Mouse (Mus musculus) limb, embryonic 10.5 days (tissue): ENCODE data around the gene Ankmy1. TPM values are rescaled to one million over a fixed set of nuclear protein-coding genes. Genes with fewer than 3 reads are reported as not detected.

Experiments used
- DNase-seq: peaks from one replicate; pipeline ENCODE4 v3.0.0-alpha.2; 2017; ENCODE audit warnings: low spot score
- H3K27ac ChIP-seq: fragments of 300-500 bp; sonication (generic); 2 replicates; pipeline ENCODE4 v1.5.1; 2016; ENCODE audit warnings: mild to moderate bottlenecking
- H3K27me3 ChIP-seq: fragments of 300-500 bp; sonication (generic); 2 replicates; pipeline ENCODE4 v1.6.1; 2016; ENCODE audit warnings: low read depth, mild to moderate bottlenecking; ENCODE audit not compliant: poor library complexity, severe bottlenecking
- H3K36me3 ChIP-seq: fragments of 300-500 bp; sonication (generic); 2 replicates; pipeline ENCODE4 v1.6.1; 2016; ENCODE audit warnings: mild to moderate bottlenecking, moderate library complexity
- H3K4me1 ChIP-seq: fragments of 300-500 bp; sonication (generic); 2 replicates; pipeline ENCODE4 v1.6.1; 2016
- H3K4me3 ChIP-seq: fragments of 300-500 bp; sonication (generic); 2 replicates; pipeline ENCODE4 v1.5.1; 2016; ENCODE audit warnings: mild to moderate bottlenecking, moderate library complexity
- H3K9me3 ChIP-seq: fragments of 300-500 bp; sonication (generic); replicated peaks from 2 replicates; pipeline ENCODE4 v1.6.1; 2016; ENCODE audit warnings: mild to moderate bottlenecking
- WGBS: fragments of 180-500 bp; shearing (Covaris S2); methylation state at CpG from one replicate; pipeline ENCODE4 v1.1.7; 2016; 5-methylcytosine and 5-hydroxymethylcytosine counted together
- polyA plus RNA-seq: library from polyadenylated mRNA; unstranded; fragments of >200 nt; fragmentation: Nextera tagmentation; extraction: Ambion mirVana; gene quantifications from 2 replicates; pipeline ENCODE4 v1.2.1, GENCODE M21; 2016

The Ankmy1 gene
- polyA plus RNA-seq, 1 experiment from 2014 or later: 0.36 TPM

GRCm38 (mm10) chr1:92849491-92849890 lies 53.2 kb downstream of the Ankmy1 start:
- no peaks in the 10 kb centered on the region for H3K9me3 ChIP-seq
- peaks cover 70% of the 10 kb centered on the region for H3K36me3 ChIP-seq
- no peak for DNase-seq
- no peak overlapping the region; the same call in 1 of the 2 replicates for H3K27ac ChIP-seq
- H3K4me3 ChIP-seq: no peak overlapping the region
- peaks cover 7% of the 10 kb centered on the region; the same call in 1 of the 2 replicates for H3K27me3 ChIP-seq
- peaks cover 52% of the 10 kb centered on the region for H3K4me1 ChIP-seq
- 81% methylated on average over 2 of the region's 2 CpGs for WGBS

DNA sequence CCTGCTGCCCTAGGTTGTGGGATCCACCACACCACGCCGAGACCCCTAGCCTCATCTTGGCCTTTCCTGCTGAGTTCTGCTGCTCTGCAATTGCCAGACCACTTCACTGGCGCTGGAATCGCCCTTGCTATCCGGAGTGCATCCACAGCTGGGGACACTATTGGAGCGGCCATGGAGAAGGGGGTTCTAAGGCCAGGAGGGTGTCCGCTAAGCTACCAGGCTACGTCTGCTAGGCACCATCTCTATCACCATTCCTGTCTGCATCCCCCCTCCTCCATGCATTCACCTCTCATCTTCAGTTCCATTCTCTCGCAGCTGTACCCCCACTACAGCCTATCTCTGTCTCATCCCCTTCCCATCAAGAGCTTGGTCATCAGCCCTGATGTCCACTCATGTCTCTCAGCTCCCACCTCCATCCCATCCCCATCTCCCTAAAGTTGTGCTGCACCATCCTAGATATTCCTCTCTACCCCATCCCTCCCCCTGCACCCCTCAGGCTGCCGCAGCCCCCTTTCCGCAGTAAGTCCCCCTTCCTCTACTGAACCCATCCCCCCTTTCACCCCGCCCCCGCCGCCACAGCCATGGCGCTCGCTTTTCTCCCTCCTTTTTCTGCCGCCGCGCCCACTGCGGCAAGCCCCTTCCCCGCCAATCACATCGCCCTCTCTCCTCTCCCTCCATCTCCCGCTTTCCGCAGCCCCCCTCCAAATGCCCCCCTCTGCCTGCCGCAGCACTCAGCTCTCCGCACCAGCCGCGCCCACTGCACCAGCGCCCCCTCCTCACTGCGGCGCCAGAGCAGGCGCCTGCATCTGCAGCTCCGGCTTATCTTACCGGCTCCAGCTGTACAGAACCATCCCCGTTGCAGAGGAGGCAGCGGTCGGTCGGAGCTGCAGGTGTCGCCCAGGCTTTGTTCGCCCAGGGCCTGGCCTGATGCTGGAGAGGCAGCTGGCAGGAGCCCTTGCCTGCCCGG lies 54.5 kb downstream of the Ankmy1 start:
- peak overlapping the region; percentile 47 for H3K27ac ChIP-seq

DNA sequence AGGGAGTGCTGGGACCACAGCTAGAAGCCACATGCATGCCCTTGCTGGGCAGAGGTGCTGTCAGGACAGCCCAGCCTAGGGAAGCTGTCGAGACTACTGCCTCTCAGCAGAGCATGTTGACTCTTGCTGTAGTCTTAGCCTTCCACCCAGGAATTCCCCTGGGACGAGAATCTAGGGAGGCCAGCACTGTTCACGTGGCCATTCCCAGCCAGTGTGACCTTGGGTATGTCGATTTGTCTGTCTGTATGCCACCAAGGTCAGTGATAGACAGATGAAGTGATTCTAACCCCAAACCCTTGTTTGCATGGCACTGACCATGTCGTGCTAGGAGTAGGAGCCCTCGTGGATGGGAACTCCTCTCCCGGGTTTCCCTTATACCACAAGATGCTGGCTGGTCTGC lies 56.8 kb downstream of the Ankmy1 start:
- H3K4me3 ChIP-seq: no peak overlapping the region
- H3K27me3 ChIP-seq: peaks cover 7% of the 10 kb centered on the region; the same call in 1 of the 2 replicates
- H3K27ac ChIP-seq: no peak overlapping the region
- peaks cover 66% of the 10 kb centered on the region for H3K36me3 ChIP-seq
- no peaks in the 10 kb centered on the region for H3K9me3 ChIP-seq
- H3K4me1 ChIP-seq: peaks cover 61% of the 10 kb centered on the region
- DNase-seq: no peak
- WGBS: 81% methylated on average over 7 of the region's 7 CpGs

More for the DNA sequence above, 54.5 kb downstream of the Ankmy1 start:
- H3K9me3 ChIP-seq: no peaks in the 10 kb centered on the region
- peaks cover 61% of the 10 kb centered on the region for H3K4me1 ChIP-seq
- WGBS: 10% methylated on average over 41 of the region's 41 CpGs
- peaks cover 7% of the 10 kb centered on the region; the same call in 1 of the 2 replicates for H3K27me3 ChIP-seq
- H3K36me3 ChIP-seq: peaks cover 70% of the 10 kb centered on the region
- peak; percentile 57 for DNase-seq
- peak overlapping the region; percentile 36 for H3K4me3 ChIP-seq

GRCm38 (mm10) chr1:92841427-92841826 lies 61.3 kb downstream of the Ankmy1 start:
- peaks cover 81% of the 10 kb centered on the region for H3K36me3 ChIP-seq
- H3K4me1 ChIP-seq: peaks cover 26% of the 10 kb centered on the region
- 79% methylated on average over 3 of the region's 3 CpGs for WGBS
- no peak overlapping the region for H3K27ac ChIP-seq
- DNase-seq: no peak
- H3K9me3 ChIP-seq: no peaks in the 10 kb centered on the region
- H3K4me3 ChIP-seq: no peak overlapping the region
- no peaks in the 10 kb centered on the region for H3K27me3 ChIP-seq

DNA sequence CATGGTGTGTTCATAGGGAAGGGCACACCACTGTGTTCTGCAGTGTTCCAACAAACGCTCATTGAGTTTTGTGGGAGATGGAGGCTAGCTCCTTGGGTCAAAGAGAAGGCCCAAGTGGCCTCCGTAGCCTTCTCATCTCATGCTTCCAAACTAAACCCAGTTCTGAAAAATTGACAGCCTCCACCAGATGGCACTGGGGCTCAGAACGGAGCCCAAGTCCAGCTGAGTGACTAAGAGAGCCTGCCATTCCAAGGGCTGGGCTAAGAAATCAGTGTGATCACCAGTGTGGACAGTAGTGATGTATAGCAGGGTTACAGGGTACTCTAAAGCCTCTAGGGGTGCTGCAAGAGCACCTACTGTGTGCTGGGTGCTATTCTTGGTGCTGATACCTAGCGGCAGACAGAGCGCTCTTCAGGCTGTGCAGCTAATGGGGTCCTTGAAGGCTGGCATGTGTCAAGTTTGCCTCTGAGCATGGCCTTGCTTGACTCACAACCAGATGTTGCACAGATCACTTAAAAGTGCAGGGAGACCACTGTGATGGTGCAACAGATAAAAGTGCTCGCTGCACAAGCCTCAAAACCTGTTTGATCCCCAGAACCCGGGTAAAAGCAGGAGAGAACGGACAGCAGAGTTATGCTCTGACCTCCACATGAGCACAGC lies 62.3 kb downstream of the Ankmy1 start:
- WGBS: 84% methylated on average over 8 of the region's 8 CpGs
- Histone ChIP-seq H3K4me3 (no peak overlapping the region), H3K4me1 (peaks cover 20% of the 10 kb centered on the region), H3K9me3 (no peaks in the 10 kb centered on the region), H3K36me3 (peaks cover 85% of the 10 kb centered on the region), H3K27ac (no peak overlapping the region), H3K27me3 (no peaks in the 10 kb centered on the region)
- DNase-seq: no peak

DNA sequence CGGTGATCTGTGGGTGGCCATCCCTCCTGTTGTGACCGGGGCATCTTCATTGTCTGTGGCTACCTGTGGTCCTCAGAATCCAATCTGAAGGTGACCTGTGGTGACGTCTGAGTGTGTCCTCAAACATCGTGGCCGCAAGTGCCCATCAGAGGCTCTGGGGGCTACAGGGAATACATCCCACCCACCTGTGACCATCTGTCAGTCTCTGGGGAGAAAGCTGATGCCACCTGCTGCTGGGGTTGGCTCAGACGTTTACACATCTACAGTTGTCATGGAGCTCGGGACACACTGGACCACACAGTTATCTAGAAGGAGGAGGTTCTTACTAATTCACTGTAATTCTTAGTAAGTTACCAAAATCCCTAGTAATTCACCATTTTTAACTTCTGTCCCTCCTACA lies 63.5 kb downstream of the Ankmy1 start:
- 80% methylated on average over 7 of the region's 7 CpGs for WGBS

DNA sequence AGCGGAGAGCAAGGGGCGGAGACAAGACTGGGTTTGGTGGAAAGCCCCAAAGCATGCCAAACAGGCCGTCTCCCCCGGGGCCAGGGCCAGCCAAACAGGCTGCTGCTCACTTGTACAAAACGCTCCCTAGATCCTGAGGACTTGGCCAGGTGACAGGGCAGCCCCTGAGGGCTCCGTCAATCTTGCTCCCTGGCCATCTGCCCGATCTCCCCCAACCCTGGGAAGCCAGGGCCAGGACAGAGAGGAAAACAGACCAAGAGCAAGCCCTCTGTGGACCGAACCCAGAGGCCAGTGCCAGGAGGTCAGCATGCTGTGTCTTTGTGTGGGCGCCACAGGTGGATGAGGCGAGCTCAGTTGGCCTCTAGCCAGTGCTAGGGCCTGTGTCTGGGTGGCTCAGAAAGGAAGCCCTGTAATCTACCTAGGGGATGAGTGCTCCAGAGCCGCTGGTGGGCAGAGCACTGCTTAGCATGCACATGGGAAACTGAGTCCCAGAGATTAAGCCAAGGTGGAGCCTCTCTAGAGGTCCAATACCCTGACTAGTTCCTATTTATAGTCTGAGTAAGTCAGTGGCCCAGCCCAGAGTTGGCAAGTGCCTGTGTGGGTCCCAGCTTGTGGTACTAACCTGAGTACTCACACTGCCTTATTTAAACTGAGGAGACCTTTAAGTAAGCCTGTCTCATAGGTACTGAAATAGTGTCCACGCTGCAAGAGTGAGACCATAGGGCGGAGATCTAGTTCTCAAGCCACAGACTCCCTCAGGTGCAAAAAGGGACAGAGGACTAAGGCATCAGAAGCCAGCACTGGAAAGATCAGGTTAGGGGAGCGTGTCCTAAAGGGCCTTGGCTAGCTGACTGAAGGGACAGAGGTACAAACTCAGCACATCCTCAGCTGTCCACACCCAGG lies 64.5 kb downstream of the Ankmy1 start:
- H3K27ac ChIP-seq: no peak overlapping the region
- DNase-seq: no peak
- 86% methylated on average over 14 of the region's 14 CpGs for WGBS
- peaks cover 75% of the 10 kb centered on the region for H3K36me3 ChIP-seq
- no peaks in the 10 kb centered on the region for H3K9me3 ChIP-seq
- H3K4me1 ChIP-seq: peaks cover 20% of the 10 kb centered on the region
- H3K4me3 ChIP-seq: no peak overlapping the region
- no peaks in the 10 kb centered on the region for H3K27me3 ChIP-seq

More for the DNA sequence above, 63.5 kb downstream of the Ankmy1 start:
- peaks cover 85% of the 10 kb centered on the region for H3K36me3 ChIP-seq
- H3K4me1 ChIP-seq: peaks cover 16% of the 10 kb centered on the region
- no peaks in the 10 kb centered on the region for H3K27me3 ChIP-seq
- no peak overlapping the region for H3K4me3 ChIP-seq
- no peak overlapping the region for H3K27ac ChIP-seq
- no peaks in the 10 kb centered on the region for H3K9me3 ChIP-seq
- no peak for DNase-seq

- peaks cover 37% of the 10 kb centered on the region for H3K4me1 ChIP-seq
- 67% methylated on average over 7 of the region's 7 CpGs for WGBS
- peaks cover 10% of the 10 kb centered on the region for H3K27me3 ChIP-seq
- peak overlapping the region; percentile 87 for H3K4me3 ChIP-seq
- no peaks in the 10 kb centered on the region for H3K9me3 ChIP-seq
- peaks cover 47% of the 10 kb centered on the region for H3K36me3 ChIP-seq
- no peak overlapping the region for H3K27ac ChIP-seq
- DNase-seq: peak; percentile 89
Measured at GRCm38 (mm10) chr1:92833987-92834706, 68.6 kb downstream of the Ankmy1 start.

DNA sequence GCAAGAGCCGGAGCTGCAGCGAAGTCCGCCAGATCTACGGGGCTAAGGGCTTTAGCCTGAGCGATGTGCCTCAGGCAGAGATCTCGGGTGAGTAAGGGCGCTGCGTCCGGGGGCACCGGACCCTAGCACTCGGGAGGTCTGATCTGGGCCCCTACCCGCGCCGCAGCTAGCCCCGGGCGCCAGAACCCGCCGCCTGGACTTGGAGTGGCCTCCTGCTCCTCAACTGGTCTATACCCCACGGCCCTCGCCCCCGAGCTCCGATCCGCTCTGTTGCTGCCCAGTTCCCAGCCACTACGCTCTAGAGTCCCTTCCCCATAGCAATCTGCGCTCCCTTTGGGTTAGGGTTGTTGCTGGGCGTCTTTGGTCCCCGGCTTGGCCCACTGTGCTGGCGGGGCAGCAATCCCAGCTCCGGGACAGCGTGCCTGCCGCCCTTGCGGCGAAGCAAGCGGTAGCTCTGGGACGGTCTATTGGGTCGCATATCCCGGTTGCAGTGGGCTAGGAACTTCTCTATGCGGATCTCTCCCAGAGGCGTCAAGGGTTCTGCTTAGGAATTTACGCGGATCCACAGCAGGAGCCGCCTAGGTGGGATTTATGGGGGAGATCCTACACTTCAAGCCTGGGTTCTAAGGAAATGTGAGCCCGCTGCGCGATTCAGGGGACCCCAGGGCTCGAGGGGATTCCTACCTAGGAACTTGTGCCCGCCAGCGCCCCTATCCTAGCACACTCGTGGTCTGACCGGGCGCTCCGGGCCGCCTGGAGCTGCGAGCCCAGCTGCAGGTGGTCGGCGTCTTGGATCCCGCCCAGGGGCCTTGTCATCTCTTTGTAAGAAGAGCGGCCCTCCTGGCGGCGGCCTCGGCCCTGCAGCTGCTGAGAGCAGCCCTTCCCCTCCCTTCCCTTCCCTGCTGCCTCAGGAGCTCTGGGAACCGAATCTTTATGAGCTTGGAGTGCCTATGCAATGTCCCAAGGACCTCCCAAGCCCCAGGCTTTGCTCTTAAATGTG lies 70.4 kb downstream of the Ankmy1 start:
- H3K4me1 ChIP-seq: peaks cover 46% of the 10 kb centered on the region
- DNase-seq: peak; percentile 85

DNA sequence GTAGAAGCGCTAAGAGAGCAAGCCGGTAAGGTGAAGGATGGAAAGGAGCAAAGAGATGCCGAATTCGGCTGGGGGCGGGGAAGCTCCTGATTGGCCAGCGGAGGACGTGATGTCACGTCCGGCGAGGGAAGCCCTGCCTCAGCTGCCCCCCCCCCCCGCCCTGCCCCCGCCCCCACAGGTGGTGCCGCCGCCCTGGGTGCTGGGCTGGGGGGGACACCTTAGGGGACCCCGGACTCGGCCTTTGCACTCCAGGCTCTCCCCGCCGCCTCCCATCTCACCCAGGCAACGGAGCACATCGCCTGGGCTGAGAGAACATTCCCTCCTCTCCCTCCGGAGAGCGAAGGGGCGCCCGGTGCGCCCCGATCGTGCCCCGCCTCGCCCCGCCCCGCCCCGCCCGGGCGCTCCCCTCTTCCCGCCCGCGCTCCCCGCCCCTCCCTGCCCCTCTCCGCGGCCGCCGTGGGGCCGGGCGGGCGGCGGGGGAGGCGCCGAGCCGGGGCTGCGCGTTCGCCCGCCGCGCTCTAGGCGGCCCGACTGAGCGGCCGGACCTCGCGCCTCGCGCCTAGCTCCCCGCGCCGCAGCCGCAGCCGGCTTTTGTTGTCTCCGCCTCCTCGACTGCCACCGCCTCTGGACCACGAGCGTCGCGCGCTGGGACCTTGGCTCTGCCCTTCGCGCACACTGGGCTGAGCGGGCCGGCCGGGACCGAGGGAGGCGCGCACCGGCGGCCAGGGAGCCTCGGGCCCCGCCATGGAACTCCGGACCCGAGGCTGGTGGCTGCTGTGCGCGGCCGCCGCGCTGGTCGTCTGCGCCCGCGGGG lies 71.3 kb downstream of the Ankmy1 start, which contains the start of gene Gpc1:
Gene Gpc1, plus strand, starts transcription at position 458 of the 814 bp plus-strand sequence.
- Histone ChIP-seq H3K4me3 (peak within 1 kb of the TSS; percentile 87), H3K9me3 (no peaks in the 10 kb centered on the region), H3K27ac (peak within 1 kb of the TSS; percentile 97), H3K27me3 (peaks cover 10% of the 10 kb centered on the region), H3K36me3 (peaks cover 22% of the 10 kb centered on the region), H3K4me1 (peaks cover 53% of the 10 kb centered on the region)
- peak; percentile 93 for DNase-seq
- WGBS: under 1% methylated on average over 72 of the region's 99 CpGs

More for the DNA sequence above, 70.4 kb downstream of the Ankmy1 start:
- under 1% methylated on average over 62 of the region's 62 CpGs for WGBS
- Histone ChIP-seq H3K9me3 (no peaks in the 10 kb centered on the region), H3K36me3 (peaks cover 29% of the 10 kb centered on the region), H3K27me3 (peaks cover 10% of the 10 kb centered on the region), H3K27ac (peak overlapping the region; percentile 97), H3K4me3 (peak overlapping the region; percentile 87)
